Mouse (Mus musculus) large intestine, adult 2 months (tissue): Measurements from ENCODE around the gene Syt16. TPM values are rescaled to one million over a fixed set of nuclear protein-coding genes. Genes with fewer than 3 reads are reported as not detected.

Experiments
- DNase-seq: peaks from one replicate; pipeline ENCODE4 v3.0.0-alpha.2; 2012; ENCODE audit warnings: low read depth, low spot score
- WGBS: fragments of 180-500 bp; shearing (Covaris S2); methylation state at CpG from one replicate; pipeline ENCODE4 v1.1.7; 2018; 5-methylcytosine and 5-hydroxymethylcytosine counted together
- polyA plus RNA-seq: library from polyadenylated mRNA; depleted of rRNA; stranded (reverse); fragments of >200 nt; gene quantifications from 2 replicates; pipeline ENCODE4 v1.2.3, GENCODE M21; 2012

The Syt16 gene
- polyA plus RNA-seq, 1 experiment, result 0.12 TPM

DNA sequence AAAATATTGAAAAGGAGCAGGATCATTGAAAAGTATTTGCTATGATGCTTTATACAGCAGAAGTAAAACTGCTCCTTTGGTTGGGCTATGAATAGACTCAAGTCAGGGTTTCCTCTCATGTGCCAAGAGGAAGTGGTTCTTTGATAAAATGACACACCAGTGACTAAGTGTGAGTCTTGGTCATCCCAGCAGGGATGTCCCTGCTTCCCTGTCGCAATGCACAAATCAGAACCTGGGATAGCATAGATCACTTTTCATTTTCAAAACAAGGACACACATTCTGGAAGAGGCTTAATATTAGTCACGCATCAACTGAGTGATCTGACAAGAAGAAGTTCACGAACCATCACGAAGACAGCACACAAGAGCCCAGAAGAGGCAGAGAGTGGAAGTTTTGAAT is 195.1 kb downstream of the Syt16 start:
- 82% methylated on average over 4 of the region's 4 CpGs for WGBS
- no peak for DNase-seq

DNA sequence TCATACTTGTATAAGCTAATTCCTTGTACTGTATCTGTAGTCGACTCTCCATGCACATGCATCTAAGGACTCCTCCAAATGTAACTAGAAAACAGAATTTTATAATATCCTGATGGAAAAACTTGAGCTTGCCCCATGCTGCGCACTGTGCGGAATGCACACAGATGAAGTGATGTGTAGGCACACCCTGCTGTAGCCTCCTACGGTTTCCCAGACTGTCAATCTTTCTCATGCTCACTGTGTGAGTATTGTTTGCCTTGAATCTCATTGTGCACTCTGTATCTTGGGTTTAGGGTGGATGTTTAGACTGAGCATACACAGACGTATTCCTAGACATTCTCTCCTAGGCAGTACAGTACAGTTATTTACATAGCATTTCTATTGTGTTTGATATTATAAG is 203.9 kb downstream of the Syt16 start:
- no peak for DNase-seq
- WGBS, result 74% methylated on average over 5 of the region's 5 CpGs

DNA sequence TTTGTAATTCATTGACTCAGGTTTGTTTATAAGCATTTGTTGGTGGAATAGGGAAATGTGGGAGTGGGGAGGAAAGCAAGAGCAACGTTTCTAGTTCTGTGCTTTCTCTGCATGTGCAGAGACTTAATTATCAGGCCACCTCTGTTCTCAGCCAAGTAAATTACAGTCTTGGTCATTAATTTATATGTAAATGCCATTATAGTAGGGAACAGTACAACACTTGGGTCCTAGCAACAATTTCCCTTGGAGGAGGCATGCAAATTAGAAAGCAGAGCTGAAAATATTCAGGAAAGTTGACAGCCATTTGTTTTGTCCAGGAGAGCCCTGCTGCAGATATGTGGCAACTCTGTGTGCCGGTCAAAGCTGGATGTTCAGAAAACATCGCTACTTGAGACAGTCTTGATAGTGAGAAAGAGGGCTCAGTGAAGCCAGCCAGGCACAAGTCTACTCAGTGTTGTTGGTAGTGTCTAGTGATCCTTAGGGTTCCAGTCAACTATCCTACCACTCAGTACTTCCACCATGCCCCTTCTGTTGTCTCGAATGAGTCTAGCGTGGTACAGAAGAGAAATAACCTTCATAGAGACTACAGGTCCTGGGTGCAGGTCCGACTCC is 205.1 kb downstream of the Syt16 start:
- DNase-seq, result no peak
- WGBS, result 84% methylated on average over 6 of the region's 6 CpGs

DNA sequence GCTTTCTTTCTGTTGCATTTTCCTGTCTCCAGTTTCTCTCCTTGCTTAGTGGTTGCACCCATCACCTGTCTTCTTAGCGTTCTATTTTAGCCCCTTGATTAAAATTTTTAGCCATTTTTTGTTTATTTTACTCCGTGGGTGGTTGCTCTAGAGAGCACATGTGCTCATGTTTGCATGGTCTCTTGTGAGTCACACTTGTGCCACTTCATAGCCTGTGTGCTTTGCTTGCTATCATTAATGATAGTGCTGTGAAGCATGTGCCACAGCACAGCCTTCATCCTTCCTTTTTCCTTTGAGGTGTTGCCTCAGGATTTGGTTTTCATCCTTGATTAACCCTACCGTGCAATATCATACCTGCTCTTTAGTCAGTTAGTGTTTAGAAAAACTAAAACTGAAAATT is 214.7 kb downstream of the Syt16 start:
- no peak for DNase-seq
- 42% methylated on average over 3 of the region's 3 CpGs for WGBS

DNA sequence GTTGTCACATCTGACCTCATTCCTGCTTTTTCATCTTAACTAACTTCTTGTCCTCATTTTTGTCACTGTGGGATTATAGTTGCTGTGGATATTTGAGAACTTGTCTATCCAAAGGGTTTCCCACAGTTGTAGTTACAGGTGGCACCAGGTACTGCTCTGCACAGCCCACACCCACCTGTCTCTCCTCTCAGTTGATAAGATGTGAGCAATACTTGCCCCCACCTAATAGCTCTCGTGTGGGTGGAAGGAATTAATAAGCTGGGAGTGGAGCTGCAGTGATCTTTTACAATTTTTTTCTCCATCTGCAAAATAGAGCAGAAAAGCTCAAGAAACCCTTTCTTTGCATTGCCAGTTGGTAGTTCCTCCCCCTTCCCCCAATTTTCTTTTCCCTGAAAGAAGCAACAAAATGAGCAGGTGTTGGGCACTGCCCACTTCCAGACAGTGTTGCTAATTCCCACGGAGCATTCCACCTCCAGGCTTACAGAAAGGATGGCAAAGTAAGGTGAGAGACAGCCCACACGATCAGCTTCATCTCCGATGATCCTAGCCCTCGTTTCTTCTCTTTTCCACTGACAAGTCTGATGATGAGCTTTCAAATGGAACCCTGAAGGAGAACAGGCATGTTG is 218.8 kb downstream of the Syt16 start:
- 64% methylated on average over 5 of the region's 5 CpGs for WGBS
- DNase-seq, result no peak

DNA sequence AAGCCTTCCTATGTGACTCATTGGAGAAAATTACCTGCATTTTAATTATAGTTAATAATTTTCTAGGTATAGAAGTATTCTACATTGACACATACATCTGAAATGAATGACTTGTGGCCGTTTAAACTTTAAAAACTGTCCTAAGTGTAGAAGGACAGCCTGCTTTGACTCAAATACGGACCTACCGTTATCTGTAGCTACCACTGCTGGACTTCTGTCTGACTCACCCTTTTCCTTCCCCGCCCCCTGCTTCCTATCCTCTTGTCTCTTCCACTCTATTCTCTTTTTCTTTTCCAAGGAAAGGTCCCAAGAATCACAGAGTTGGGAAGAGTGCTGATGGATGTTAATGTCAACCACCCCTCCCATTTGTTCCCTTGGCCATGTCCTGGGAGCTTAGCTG is 222.4 kb downstream of the Syt16 start:
- DNase-seq, result no peak
- 68% methylated on average over 4 of the region's 4 CpGs for WGBS

DNA sequence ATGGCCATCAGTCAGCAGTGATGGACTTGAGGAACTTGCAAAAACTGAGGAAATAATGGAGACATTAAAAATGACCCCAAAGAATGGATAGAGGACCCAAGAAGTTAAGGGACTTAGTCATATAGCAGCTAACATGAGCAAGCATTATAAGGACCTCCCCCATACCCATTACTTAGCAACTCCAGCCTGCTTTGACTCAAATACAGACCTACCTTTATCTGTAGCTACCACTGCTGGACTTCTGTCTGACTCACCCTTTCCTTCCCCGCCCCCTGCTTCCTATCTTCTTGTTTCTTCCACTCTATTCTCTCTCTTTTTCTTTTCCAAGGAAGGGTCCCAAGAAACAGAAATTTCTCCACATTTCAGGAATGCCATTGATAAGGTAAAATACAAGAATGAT is 223.2 kb downstream of the Syt16 start:
- DNase-seq, result no peak
- 79% methylated on average over 1 of the region's 1 CpGs for WGBS

DNA sequence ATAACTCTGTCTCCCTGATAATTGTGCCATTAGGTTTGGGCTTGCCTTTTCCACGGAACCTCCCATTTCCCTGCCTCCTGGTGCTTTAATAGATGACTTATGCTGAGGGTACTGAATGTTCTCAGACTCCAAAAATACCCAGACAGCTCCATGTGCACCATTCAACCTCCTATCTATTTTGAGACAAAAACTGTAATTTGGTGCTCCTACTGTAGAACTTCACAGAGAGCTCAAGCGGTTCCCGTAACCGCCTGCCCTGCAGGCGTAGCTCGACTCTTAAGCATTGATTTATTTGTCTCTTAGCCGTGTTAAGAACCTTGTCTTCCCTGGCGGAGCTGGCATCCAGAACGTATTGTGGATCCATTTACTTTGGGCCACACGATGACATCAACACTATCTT is 233.3 kb downstream of the Syt16 start:
- 74% methylated on average over 10 of the region's 10 CpGs for WGBS
- DNase-seq, result no peak

DNA sequence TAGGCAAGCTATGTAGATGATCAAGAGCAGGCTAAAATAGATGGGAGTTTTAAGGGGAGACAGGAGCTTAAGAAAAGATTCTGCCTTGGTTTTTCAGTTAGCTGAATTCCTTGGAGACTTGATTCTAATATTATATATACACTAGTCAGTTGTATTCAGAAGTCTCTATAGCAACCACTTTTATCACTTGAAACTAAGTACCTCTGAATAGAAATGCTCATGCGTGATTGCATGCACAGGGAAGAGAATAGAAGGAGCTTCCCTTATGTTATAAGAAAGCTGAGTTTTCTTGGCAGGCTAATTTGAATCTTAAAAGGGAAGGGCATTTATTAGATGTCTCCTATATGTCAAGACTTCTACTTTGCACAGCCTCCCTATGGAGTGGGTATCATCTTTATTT is 235.4 kb downstream of the Syt16 start:
- WGBS, result 75% methylated on average over 1 of the region's 1 CpGs

DNA sequence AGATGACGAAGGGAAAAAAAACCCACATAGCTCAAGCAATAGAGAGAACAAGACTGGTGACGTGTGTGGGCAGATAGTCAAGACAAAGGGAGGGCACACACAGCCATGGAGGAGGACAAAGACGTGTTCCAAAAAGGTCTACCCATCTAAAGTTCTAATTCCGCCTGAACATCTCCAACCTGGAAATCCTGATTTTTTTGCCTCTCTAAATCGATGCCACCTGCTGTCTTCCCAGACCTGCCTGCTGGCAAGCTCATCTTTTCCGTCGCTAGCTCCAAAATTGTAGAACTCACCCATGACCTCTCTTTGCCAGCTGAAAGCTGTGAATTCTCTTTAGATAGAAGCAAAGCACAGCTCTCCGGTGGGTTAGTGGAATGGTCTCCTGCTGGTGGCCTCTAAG is 238.7 kb downstream of the Syt16 start:
- DNase-seq, result no peak
- 92% methylated on average over 8 of the region's 8 CpGs for WGBS

More for the DNA sequence above, 235.4 kb downstream of the Syt16 start:
- no peak for DNase-seq

DNA sequence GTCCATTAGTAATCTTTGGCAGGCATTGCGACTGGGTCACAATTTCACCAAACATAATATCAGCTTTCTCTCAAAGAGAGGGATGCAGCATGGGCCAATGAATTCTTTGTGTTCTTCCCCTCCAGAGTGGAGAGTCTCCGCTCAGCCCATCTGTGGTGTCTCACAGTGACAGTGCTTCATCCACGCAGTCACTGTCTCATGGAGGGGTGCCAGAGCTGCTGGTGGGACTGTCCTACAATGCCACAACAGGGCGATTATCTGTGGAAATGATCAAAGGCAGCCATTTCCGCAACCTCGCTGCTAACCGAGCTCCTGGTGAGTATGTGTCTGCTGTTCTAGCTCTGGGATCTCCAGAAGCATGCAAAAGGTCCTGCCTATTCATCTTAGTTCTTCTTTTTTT is 240.6 kb downstream of the Syt16 start:
- WGBS, result 72% methylated on average over 7 of the region's 7 CpGs

DNA sequence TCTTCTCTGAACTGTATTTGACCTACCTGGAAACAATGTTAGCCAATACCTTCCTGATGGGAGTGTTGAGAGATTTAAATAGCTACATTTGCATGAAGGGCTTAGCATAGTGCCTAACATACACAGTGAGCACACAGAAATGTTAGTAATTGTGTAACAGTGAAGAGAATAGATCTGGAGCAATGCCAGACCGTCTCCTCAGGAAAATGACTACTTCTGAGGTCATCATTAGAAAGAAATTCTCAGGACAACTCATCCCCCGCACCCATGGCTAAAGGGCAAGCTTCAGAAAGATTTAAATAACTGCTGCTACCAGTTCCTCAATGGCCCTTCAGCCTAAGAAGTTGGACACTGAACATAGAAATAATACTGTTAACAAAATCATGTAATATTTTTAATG is 241.3 kb downstream of the Syt16 start:
- DNase-seq, result no peak
- WGBS, result 62% methylated on average over 2 of the region's 2 CpGs

More for the DNA sequence above, 240.6 kb downstream of the Syt16 start:
- no peak for DNase-seq

DNA sequence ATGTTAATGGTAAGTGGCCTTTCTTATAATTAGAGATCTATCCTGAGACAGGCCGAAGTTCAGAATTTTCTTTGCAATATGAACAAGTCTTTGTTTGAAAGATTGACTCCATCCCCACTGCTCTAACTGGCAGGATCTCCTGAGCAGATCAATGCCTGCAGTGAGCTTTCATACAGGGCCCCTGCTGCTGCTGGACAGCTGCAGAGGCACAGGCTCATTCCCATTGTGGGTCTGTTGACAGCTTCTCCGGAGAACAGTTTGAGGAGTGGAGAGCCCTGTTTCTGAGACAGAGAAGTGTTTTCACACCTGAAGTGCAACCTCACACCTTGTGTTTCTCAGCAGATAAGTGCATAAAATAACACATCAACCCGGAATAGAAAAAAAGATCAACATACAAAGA is 267.4 kb downstream of the Syt16 start:
- 61% methylated on average over 3 of the region's 3 CpGs for WGBS
- no peak for DNase-seq

DNA sequence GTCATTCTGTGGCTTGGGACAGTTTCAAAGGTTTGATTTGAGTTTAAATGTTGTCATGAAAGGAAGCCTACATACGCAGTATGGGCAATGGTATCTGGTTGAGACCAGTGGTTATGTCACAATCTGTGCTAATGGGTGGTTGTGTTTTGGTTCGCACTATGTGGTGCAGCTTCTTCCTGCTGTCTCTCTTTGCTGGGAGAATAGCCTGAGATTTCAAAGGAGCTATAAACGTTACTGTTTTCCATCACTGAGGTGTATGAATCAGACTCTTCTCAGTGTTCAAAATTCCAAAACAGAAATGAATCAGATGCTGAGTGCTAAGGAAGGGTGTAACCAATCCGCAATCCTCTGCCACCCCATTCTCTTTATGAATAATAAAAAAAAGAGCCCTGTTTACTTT is 269.6 kb downstream of the Syt16 start:
- 85% methylated on average over 4 of the region's 4 CpGs for WGBS

DNA sequence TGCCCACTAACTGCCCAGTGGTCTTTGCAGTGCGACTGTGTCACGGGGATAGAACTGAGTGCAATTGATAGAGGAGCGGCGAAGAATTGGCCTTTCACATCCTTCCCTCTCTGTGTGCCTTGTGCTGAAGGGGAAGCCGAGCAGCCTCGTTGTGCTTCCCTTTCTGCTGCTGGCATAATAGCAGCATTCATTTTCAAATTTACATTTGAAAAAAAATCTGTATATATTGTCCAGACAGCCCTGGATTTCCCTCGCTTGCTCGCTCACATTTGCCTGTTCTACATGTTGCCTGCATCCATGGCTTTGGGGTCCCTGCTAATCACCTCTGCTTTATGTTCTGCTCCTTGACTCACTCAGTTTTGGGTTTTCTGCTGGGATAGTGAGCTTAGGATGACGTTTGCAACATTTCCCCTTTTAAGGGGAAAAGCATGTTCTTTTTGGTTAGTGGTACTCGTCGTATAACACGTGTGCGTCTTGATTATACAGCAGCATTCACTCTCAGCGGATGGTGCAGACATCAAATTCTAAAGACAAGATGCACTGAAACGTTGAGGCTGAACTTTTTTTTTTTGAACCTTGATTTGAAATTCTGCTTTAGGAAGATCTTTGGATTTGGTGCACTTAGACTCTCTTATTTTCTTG is 271.3 kb downstream of the Syt16 start:
- WGBS, result 84% methylated on average over 15 of the region's 15 CpGs
- DNase-seq, result no peak

More for the DNA sequence above, 269.6 kb downstream of the Syt16 start:
- DNase-seq, result no peak

DNA sequence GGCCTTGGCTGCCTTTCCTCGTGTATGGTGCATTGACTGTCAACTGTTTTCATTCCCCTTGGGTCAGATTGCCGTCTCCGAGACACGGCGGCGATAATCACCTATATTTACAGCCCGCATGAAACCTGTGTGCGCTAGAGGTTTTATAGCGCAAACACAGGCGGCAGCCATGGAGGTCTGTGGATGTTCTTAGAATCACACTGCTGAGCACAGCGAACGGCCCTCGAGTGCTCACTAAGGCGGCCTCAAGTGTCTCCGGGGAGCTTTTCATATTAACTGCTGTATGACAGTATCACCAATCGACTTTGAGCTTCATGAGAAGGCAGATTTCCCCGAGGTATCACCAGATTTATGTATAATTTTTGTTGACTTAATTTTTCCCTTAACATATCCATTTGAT is 275.1 kb downstream of the Syt16 start:
- 88% methylated on average over 17 of the region's 17 CpGs for WGBS
- DNase-seq, result no peak

DNA sequence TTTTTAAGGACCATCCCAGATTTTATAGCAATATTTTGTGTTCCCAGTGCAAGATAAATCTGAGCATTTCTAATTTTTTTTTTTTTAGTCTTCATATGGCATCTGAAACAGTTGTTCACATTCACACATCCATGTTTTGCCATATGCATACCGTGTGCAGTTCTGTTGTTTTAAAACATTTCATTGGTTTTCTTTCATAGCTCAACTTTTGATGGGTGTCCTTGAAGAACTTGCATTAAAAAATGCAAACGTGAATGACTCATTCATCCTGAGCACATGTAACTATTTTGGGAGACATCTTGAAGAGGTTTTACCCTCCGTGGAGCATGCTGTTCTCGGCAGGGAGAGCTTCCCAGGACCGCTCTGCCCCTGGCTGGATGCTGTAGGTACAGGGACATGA is 279.8 kb downstream of the Syt16 start:
- 71% methylated on average over 5 of the region's 5 CpGs for WGBS
- DNase-seq, result no peak

DNA sequence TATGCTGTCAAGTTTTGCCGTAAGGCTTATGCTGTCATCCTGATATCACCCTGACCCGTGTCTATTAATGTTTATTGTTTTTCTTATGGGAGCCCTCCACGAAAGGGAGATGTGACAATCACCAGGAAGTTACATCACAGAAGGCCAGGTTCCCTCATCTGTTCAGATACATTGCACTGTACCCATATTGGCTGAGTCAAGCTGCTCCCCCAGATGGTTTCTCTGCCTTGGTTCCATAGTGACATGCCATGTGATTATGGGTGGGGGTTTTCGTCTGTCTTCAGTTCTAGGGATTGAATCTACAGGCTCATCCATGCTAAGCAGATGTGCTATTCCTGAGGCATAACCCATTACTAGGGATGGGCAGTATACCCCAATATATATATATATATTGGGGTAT is 283.9 kb downstream of the Syt16 start:
- 76% methylated on average over 4 of the region's 4 CpGs for WGBS
- no peak for DNase-seq

DNA sequence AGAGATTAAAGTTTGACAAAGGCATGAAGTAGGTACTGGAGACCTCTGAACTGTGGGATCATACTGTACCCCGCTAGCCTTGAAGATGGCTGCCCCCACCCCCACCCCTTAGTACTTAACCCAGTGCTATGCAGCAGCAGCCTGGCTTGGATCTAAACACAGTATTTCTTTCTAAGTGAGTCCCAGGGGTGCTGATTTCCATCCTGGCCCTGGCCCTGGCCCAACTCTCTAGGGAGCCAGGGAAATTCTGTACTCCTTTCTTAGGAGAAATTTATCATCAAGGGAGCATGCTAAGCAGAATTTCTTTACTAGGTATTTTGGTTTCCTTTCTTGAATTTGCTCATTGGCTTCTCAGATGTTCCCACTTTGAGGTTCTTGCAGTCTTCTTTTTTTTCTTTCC is 285.4 kb downstream of the Syt16 start:
- no peak for DNase-seq
- WGBS, result 70% methylated on average over 1 of the region's 1 CpGs

DNA sequence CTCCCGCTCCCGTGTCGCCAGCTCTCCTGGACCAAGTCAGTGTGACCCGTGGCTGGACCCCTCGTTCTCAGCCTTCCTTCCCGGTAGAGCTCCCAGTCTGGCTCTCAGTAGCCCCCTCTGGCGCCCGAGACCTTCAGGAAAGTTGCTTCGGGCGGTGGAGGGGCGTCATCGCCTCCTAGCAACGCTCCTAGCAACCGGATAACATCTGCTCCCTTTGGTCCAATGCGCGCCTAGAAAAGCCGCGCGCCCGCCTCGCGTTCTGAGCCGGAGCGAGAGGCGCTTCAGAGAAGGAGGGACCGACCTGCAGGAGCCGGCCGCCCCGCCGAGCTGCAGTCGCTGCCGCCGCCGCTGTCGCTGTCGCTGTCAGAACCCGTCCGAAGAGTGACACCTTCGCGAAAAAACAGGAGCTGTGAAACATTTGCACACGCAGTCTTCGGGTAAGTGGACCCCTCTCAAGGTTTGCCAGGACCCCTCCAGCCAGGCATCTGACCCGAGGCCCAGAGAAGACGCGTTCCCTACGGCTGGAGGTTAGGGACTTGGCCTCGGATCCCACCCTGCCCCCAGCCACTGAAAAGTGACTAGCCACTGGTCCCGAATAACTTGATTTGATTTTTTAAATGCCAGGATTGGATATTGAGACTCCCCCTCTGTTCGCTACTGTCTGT is 286.7 kb downstream of the Syt16 start:
- no peak for DNase-seq
- WGBS, result 2% methylated on average over 49 of the region's 49 CpGs

DNA sequence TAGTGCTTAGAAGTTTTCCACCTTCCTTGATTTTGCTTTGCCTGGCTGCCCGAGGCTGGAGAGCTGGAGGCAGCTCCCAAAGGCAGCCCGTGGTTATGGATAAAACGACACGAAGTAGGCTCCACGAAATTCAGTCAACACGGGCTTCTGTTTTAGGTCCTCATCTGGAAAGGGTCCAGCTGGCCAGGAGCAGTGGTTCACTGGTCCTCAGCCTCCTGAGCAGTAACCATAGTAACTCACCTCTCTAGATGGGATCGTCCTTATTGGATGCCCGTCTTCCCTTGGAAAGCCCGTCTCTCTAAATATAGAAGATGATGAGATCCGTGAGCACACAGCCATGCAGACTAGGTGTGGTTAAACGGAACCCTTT is 287.2 kb downstream of the Syt16 start:
- WGBS, result 6% methylated on average over 11 of the region's 11 CpGs
- no peak for DNase-seq
